Mouse (Mus musculus) CH12.LX (cell line): ENCODE data around the gene Sec22c. TPM values are rescaled to one million over a fixed set of nuclear protein-coding genes. Genes with fewer than 3 reads are reported as not detected.
A peak's percentile ranks its signal among the peaks of the same experiment; 100 is the strongest.

Source experiments
- DNase-seq: peaks from one replicate; pipeline ENCODE4 v3.0.0-alpha.2; 2013; ENCODE audit errors: extremely low read depth
- H3K27ac ChIP-seq: 2 replicates; pipeline ENCODE4 v1.5.1; 2012; ENCODE audit warnings: low read depth, mild to moderate bottlenecking, control low read depth, moderate library complexity; ENCODE audit not compliant: insufficient read depth
- H3K27me3 ChIP-seq: replicated peaks from 2 replicates; pipeline ENCODE3; 2012; ENCODE audit warnings: inconsistent platforms
- H3K36me3 ChIP-seq, 2 experiments: replicated peaks in 1 of 2; 2 replicates each; pipeline versions ENCODE3 to v1.6.1; 2012; ENCODE audit warnings: inconsistent platforms in 1 of 2, low read length in 1 of 2, mild to moderate bottlenecking in 1 of 2, mixed read lengths in 1 of 2, moderate library complexity in 1 of 2; ENCODE audit not compliant: control insufficient read depth in 1 of 2, insufficient read depth in 1 of 2
- H3K4me1 ChIP-seq, 2 experiments: 2 replicates each; pipeline ENCODE4 v1.6.1; 2012; ENCODE audit warnings: inconsistent platforms in 1 of 2, moderate library complexity in 1 of 2; ENCODE audit not compliant: insufficient read depth in 2 of 2, control insufficient read depth in 1 of 2
- H3K4me2 ChIP-seq: 2 replicates; pipeline ENCODE4 v1.6.1; 2012; ENCODE audit warnings: low read depth, mild to moderate bottlenecking, control low read depth; ENCODE audit not compliant: poor library complexity, insufficient read depth, severe bottlenecking
- H3K4me3 ChIP-seq, 3 experiments: fragments of 150-350 bp in 1 of 3; sonication (generic) in 1 of 3; replicated peaks in 1 of 3; 2 replicates each; pipeline versions ENCODE3 to v1.5.1; 2011 to 2012; ENCODE audit warnings: low read depth in 2 of 3, low read length in 2 of 3, mild to moderate bottlenecking in 2 of 3, moderate library complexity in 2 of 3, control low read depth in 1 of 3, improper control_type of control experiment in 1 of 3, inconsistent platforms in 1 of 3, mixed read lengths in 1 of 3; ENCODE audit not compliant: poor library complexity in 1 of 3
- H3K79me2 ChIP-seq: replicated peaks from 2 replicates; pipeline ENCODE4 v1.6.1; 2012; ENCODE audit warnings: mild to moderate bottlenecking, moderate library complexity; ENCODE audit not compliant: control insufficient read depth, poor library complexity, insufficient read depth, severe bottlenecking; ENCODE audit errors: extremely low read depth
- H3K9ac ChIP-seq: 2 replicates; pipeline ENCODE4 v1.6.1; 2012; ENCODE audit warnings: low read depth, mild to moderate bottlenecking, control low read depth, moderate library complexity; ENCODE audit not compliant: insufficient read depth
- H3K9me3 ChIP-seq: replicated peaks from 2 replicates; pipeline ENCODE3; 2012; ENCODE audit warnings: low read length, inconsistent platforms, mixed read lengths
- CHD1 ChIP-seq: IDR thresholded peaks from 2 replicates; pipeline ENCODE4 v1.6.1; 2012; ENCODE audit warnings: low read depth, low read length, improper control_type of control experiment, inconsistent platforms
- CHD2 ChIP-seq: IDR thresholded peaks from 2 replicates; pipeline ENCODE4 v1.6.1; 2011; ENCODE audit warnings: low read length, improper control_type of control experiment
- E2F4 ChIP-seq: IDR thresholded peaks from 2 replicates; pipeline ENCODE4 v1.6.1; 2011; ENCODE audit warnings: low read depth, low read length, improper control_type of control experiment; ENCODE audit not compliant: insufficient replicate concordance
- GABPA ChIP-seq: IDR thresholded peaks from 2 replicates; pipeline ENCODE4 v1.6.1; 2012; ENCODE audit warnings: low read depth, low read length, improper control_type of control experiment, inconsistent platforms; ENCODE audit not compliant: insufficient replicate concordance
- HCFC1 ChIP-seq: IDR thresholded peaks from 2 replicates; pipeline ENCODE4 v1.6.1; 2012; ENCODE audit warnings: low read depth, mild to moderate bottlenecking, inconsistent platforms, low read length, improper control_type of control experiment
- JUN ChIP-seq: IDR thresholded peaks from 2 replicates; pipeline ENCODE4 v1.6.1; 2011; ENCODE audit warnings: low read depth, mild to moderate bottlenecking, low read length, improper control_type of control experiment, moderate library complexity; ENCODE audit not compliant: insufficient read depth
- KAT2A ChIP-seq: IDR thresholded peaks from 2 replicates; pipeline ENCODE4 v1.6.1; 2012; ENCODE audit warnings: low read length, improper control_type of control experiment, inconsistent platforms; ENCODE audit not compliant: insufficient replicate concordance
- MAX ChIP-seq: IDR thresholded peaks from 2 replicates; pipeline ENCODE4 v1.6.1; 2011; ENCODE audit warnings: low read length, improper control_type of control experiment
- MEF2A ChIP-seq: IDR thresholded peaks from 2 replicates; pipeline ENCODE4 v1.6.1; 2014; ENCODE audit warnings: low read depth, mild to moderate bottlenecking, inconsistent platforms, low read length, improper control_type of control experiment, borderline replicate concordance
- MXI1 ChIP-seq: IDR thresholded peaks from 2 replicates; pipeline ENCODE4 v1.6.1; 2011; ENCODE audit warnings: mild to moderate bottlenecking, low read depth, low read length, improper control_type of control experiment
- NRF1 ChIP-seq: IDR thresholded peaks from 2 replicates; pipeline ENCODE4 v1.6.1; 2014; ENCODE audit warnings: low read depth, mild to moderate bottlenecking, inconsistent platforms, low read length, improper control_type of control experiment, moderate library complexity
- PAX5 ChIP-seq: IDR thresholded peaks from 2 replicates; pipeline ENCODE4 v1.6.1; 2012; ENCODE audit warnings: low read length, inconsistent platforms, mixed read lengths
- POLR2A ChIP-seq: IDR thresholded peaks from 2 replicates; pipeline ENCODE4 v1.6.1; 2011; ENCODE audit warnings: low read depth, mild to moderate bottlenecking, improper control_type of control experiment, low read length
- POLR2AphosphoS2 ChIP-seq: IDR thresholded peaks from 2 replicates; pipeline ENCODE4 v1.6.1; 2011; ENCODE audit warnings: low read depth, low read length, improper control_type of control experiment
- RAD21 ChIP-seq: IDR thresholded peaks from 2 replicates; pipeline ENCODE4 v1.6.1; 2011; ENCODE audit warnings: low read depth, mild to moderate bottlenecking, low read length, improper control_type of control experiment, moderate library complexity
- RCOR1 ChIP-seq: conservative IDR thresholded peaks from 2 replicates; pipeline ENCODE4 v1.6.1; 2012; ENCODE audit warnings: low read depth, mild to moderate bottlenecking, inconsistent platforms, low read length, improper control_type of control experiment
- TBP ChIP-seq: conservative IDR thresholded peaks from 2 replicates; pipeline ENCODE4 v1.6.1; 2011; ENCODE audit warnings: low read depth, low read length, improper control_type of control experiment
- TCF12 ChIP-seq: IDR thresholded peaks from 2 replicates; pipeline ENCODE4 v1.6.1; 2014; ENCODE audit warnings: low read depth, mild to moderate bottlenecking, inconsistent platforms, low read length, improper control_type of control experiment
- UBTF ChIP-seq: IDR thresholded peaks from 2 replicates; pipeline ENCODE4 v1.6.1; 2012; ENCODE audit warnings: low read depth, mild to moderate bottlenecking, inconsistent platforms, low read length, improper control_type of control experiment, moderate library complexity
- ZC3H11A ChIP-seq: IDR thresholded peaks from 2 replicates; pipeline ENCODE4 v1.6.1; 2012; ENCODE audit warnings: low read depth, mild to moderate bottlenecking, inconsistent platforms, low read length, improper control_type of control experiment
- ZKSCAN1 ChIP-seq: IDR thresholded peaks from 2 replicates; pipeline ENCODE4 v1.6.1; 2012; ENCODE audit warnings: low read depth, inconsistent platforms, low read length, improper control_type of control experiment, borderline replicate concordance
- ZMIZ1 ChIP-seq: IDR thresholded peaks from 2 replicates; pipeline ENCODE4 v1.6.1; 2012; ENCODE audit warnings: low read depth, mild to moderate bottlenecking, inconsistent platforms, low read length, improper control_type of control experiment
- dilution Hi-C: fragments of 300-500 bp; cut with MboI; formaldehyde crosslinking; loops from 2 replicates; pipeline ENCODE4 v1.14.3; 2020; ENCODE audit warnings: low sequenced_read_pairs; ENCODE audit not compliant: extremely low pct_unique_long_range_greater_than_20kb, extremely low pct_ligation_motif_present
- in situ Hi-C: fragments of 300-500 bp; cut with MboI; formaldehyde crosslinking; loops from 3 replicates; pipeline ENCODE4 v1.14.3; 2019; ENCODE audit warnings: low sequenced_read_pairs, low pct_ligation_motif_present, low pct_unique_long_range_greater_than_20kb, mixed read lengths
- polyA plus RNA-seq: library from polyadenylated mRNA; unstranded; fragments of >175 nt; gene quantifications from 2 replicates; pipeline ENCODE4 v1.2.1, GENCODE M21; 2012; ENCODE audit warnings: low read depth; ENCODE audit not compliant: insufficient read length
- total RNA-seq, 2 experiments: library from RNA; depleted of rRNA; stranded (reverse); fragments of 300-350 nt in 1 of 2; fragments of >200 nt in 1 of 2; gene quantifications; 2 replicates each; pipeline ENCODE4 v1.2.3; 2012 to 2014

The Sec22c gene
- total and polyA plus RNA-seq, 3 experiments: 2.4 to 5.7 (median 4.0) TPM

DNA sequence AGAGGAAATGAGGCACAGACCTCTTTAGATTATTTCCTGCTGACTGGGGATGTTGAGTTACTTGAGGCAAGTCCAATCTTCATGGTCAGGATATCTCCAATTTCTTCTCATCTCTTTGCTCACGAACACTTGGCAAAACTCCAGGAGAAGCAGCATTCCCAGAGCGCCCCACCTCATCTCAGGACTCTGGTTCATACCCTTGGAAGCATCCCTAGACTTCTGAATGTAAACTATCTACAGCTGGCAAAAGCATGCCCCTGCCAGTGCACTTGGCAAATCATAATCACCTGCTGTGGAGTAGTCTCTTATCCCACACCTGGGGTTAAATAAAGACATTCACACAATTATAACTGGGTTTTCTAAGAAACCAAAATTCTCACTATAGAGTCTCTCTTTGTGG is 11.8 kb upstream of the Sec22c start:
- Histone ChIP-seq H3K4me3 (no peak overlapping the region), H3K79me2 (peaks cover 24% of the 10 kb centered on the region), H3K4me2 (no peak overlapping the region), H3K4me1 (peaks cover 2 to 25% of the 10 kb centered on the region in 2 experiments; a peak in 2 of 4 replicates), H3K36me3 (peaks cover 7 to 23% of the 10 kb centered on the region in 2 experiments), H3K9me3 (peaks cover 10% of the 10 kb centered on the region), H3K27me3 (no peaks in the 10 kb centered on the region), H3K27ac (no peak overlapping the region), H3K9ac (no peak overlapping the region)
- TF ChIP-seq JUN (no peak), ZMIZ1 (no peak), NRF1 (no peak), MAX (no peak), HCFC1 (no peak), MXI1 (no peak), KAT2A (no peak), POLR2AphosphoS2 (no peak), MEF2A (no peak), ZC3H11A (no peak), POLR2A (no peak), ZKSCAN1 (no peak), UBTF (no peak), TCF12 (no peak), E2F4 (no peak), PAX5 (no peak), CHD1 (no peak), CHD2 (no peak), RCOR1 (no peak), RAD21 (no peak)
- dilution Hi-C loops (no loop called here), in situ Hi-C loops (no loop called here)
- DNase-seq: no peak

DNA sequence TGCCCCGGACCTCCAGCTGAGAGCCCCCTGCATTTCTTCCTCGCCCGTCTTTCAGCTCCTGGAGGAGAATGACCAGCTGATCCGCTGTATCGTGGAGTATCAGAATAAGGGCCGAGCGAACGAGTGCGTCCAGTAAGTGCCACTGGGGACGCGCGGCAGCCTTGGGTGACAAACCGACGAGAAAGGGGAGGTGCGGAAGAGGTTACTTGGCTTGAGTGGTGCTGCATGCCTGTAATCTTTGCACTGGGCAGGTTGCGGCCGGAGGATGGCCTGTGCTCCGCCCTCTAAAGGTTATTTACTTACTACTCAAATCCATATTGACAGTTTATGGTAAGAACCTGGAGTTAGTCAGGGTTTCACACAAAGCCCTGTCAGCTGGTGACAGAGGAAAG is 5.3 kb upstream of the Sec22c start:
- peak overlapping the region; percentile 65 for H3K27ac ChIP-seq
- no peaks in the 10 kb centered on the region for H3K27me3 ChIP-seq
- H3K4me2 ChIP-seq: peak overlapping the region; percentile 91
- in situ Hi-C loops: no loop called here
- TF ChIP-seq GABPA (no peak), HCFC1 (no peak), MXI1 (no peak), ZKSCAN1 (no peak), TBP (no peak)
- peaks cover 9% of the 10 kb centered on the region for H3K79me2 ChIP-seq
- H3K9ac ChIP-seq: peak overlapping the region; percentile 96
- H3K9me3 ChIP-seq: no peaks in the 10 kb centered on the region
- H3K4me1 ChIP-seq: peaks cover 13 to 33% of the 10 kb centered on the region in 2 experiments
- DNase-seq: peak; percentile 27
- dilution Hi-C loops: no loop called here
- H3K4me3 ChIP-seq: peak overlapping the region; percentile 87 to 96 (median 94)
- H3K36me3 ChIP-seq: peaks cover 7 to 25% of the 10 kb centered on the region in 2 experiments
